Mouse (Mus musculus) stomach, embryonic 15.5 days (tissue): Measurements from ENCODE around the gene 4931429L15Rik. TPM values are rescaled to one million over a fixed set of nuclear protein-coding genes. Genes with fewer than 3 reads are reported as not detected.

Experiments used
- ATAC-seq: fragments of 200-750 bp; cut with Nextera tagmentation; 2 replicates; pipeline ENCODE4 v1.8.0; 2017; ENCODE audit warnings: low read depth, moderate number of reproducible peaks, moderate TSS enrichment; ENCODE audit not compliant: insufficient read depth, low FRiP score
- H3K27ac ChIP-seq: fragments of 300-500 bp; sonication (generic); 2 replicates; pipeline ENCODE4 v1.5.1; 2015; ENCODE audit warnings: mild to moderate bottlenecking, inconsistent platforms
- H3K27me3 ChIP-seq: fragments of 300-500 bp; sonication (generic); replicated peaks from 2 replicates; pipeline ENCODE4 v1.6.1; 2015; ENCODE audit warnings: inconsistent platforms
- H3K36me3 ChIP-seq: fragments of 300-500 bp; sonication (generic); 2 replicates; pipeline ENCODE4 v1.6.1; 2015; ENCODE audit warnings: inconsistent platforms
- H3K4me1 ChIP-seq: fragments of 300-500 bp; sonication (generic); 2 replicates; pipeline ENCODE4 v1.6.1; 2015; ENCODE audit warnings: inconsistent platforms
- H3K4me2 ChIP-seq: fragments of 300-500 bp; sonication (generic); 2 replicates; pipeline ENCODE4 v1.6.1; 2015; ENCODE audit warnings: mild to moderate bottlenecking, inconsistent platforms
- H3K4me3 ChIP-seq: fragments of 300-500 bp; sonication (generic); replicated peaks from 2 replicates; pipeline ENCODE4 v1.5.1; 2015; ENCODE audit warnings: inconsistent platforms
- H3K9ac ChIP-seq: fragments of 300-500 bp; sonication (generic); 2 replicates; pipeline ENCODE4 v1.6.1; 2015; ENCODE audit warnings: inconsistent platforms
- H3K9me3 ChIP-seq: fragments of 300-500 bp; sonication (generic); 2 replicates; pipeline ENCODE4 v1.6.1; 2016; ENCODE audit warnings: inconsistent platforms
- WGBS: fragments of 180-500 bp; shearing (Covaris S2); methylation state at CpG from one replicate; pipeline ENCODE4 v1.1.7; 2015; 5-methylcytosine and 5-hydroxymethylcytosine counted together
- polyA plus RNA-seq: library from polyadenylated mRNA; unstranded; fragments of >200 nt; fragmentation: Nextera tagmentation; extraction: Ambion mirVana; gene quantifications from 2 replicates; pipeline ENCODE4 v1.2.1, GENCODE M21; 2015

The 4931429L15Rik gene
- polyA plus RNA-seq, 1 experiment from 2014 or later = not detected

GRCm38 (mm10) chr9:46274494-46274893, 45.3 kb downstream of the 4931429L15Rik start:
- no peak overlapping the region for H3K4me3 ChIP-seq
- H3K27me3 ChIP-seq = peaks cover 11% of the 10 kb centered on the region; the same call in 1 of the 2 replicates
- 0 out of 2 replicates have a peak overlapping the region, but pooled peaks have one; percentile 73 for H3K4me2 ChIP-seq
- no peaks in the 10 kb centered on the region for H3K9me3 ChIP-seq
- H3K4me1 ChIP-seq = peaks cover 7% of the 10 kb centered on the region
- no peak overlapping the region for H3K9ac ChIP-seq
- H3K27ac ChIP-seq = no peak overlapping the region
- H3K36me3 ChIP-seq = peaks cover 28% of the 10 kb centered on the region
- no peak for ATAC-seq
- 82% methylated on average over 9 of the region's 9 CpGs for WGBS

DNA sequence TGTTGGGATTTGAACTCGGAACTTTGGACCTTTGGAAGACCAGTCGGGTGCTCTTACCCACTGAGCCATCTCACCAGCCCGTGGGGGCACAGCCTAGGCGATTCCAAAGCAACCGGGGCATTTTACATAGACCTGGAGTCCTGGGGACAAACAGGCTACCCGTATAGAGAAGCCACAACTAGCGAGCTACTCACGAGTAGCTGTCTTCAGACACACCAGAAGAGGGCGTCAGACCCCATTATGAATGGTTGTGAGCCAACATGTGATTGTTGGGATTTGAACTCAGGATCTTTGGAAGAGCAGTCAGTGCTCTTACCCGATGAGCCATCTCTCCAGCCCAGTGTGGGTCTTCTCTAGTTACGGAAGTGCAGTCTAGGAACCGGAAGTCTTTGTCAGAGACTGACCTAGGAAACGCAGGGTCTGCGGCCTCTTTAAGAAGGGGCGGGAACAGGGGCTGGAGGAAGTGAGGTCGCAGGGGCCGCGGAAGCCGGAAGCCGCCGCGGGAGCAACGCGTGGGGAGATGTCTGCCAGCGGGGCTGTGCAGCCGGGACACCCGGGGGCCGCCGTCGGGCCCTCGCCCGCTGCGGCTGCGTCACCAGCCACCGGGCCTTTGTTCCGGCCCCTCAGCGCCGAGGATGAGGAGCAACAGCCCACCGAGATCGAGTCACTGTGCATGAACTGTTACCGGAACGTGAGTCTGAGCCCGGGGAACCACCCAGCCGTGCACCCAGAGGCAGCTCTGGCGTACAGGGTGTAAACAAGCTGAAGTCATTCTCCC, 46.9 kb downstream of the 4931429L15Rik start, which contains the start of gene Zpr1:
Zpr1 (plus strand) TSS at position 388 of the 778 bp plus-strand sequence.
- peaks cover 7% of the 10 kb centered on the region for H3K4me1 ChIP-seq
- H3K9me3 ChIP-seq = no peaks in the 10 kb centered on the region
- peak within 1 kb of the TSS; percentile 69 for H3K27ac ChIP-seq
- peaks cover 24% of the 10 kb centered on the region for H3K36me3 ChIP-seq
- peak within 1 kb of the TSS; percentile 60 for H3K9ac ChIP-seq
- WGBS = 5% methylated on average over 45 of the region's 45 CpGs
- peaks cover 16% of the 10 kb centered on the region; the same call in 1 of the 2 replicates for H3K27me3 ChIP-seq
- peak; percentile 90 for ATAC-seq
- H3K4me2 ChIP-seq = peak within 1 kb of the TSS; percentile 73
- peak within 1 kb of the TSS; percentile 92 for H3K4me3 ChIP-seq

DNA sequence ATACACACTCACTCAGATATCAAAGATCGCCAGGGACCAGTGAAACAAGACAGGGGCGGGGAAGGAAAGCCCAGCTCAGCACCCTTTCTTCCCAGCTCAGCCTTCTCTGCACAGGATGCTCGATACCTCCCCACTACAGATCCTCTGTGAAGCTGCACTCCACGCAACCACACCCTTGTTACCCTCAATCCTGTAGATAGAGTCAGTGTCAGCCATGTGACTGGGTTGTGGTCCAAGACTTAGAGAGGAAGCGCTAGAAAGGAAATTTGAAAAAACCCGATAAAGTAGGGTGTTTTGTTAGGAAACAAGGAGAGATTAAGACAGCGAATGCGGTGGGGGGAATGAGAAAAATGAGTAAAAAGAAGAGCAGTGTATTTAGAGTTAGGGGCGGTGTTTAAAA, 47.7 kb downstream of the 4931429L15Rik start:
- peaks cover 23% of the 10 kb centered on the region for H3K36me3 ChIP-seq
- peaks cover 16% of the 10 kb centered on the region; the same call in 1 of the 2 replicates for H3K27me3 ChIP-seq
- H3K27ac ChIP-seq = no peak overlapping the region
- no peak overlapping the region for H3K9ac ChIP-seq
- H3K9me3 ChIP-seq = no peaks in the 10 kb centered on the region
- 78% methylated on average over 9 of the region's 9 CpGs for WGBS
- H3K4me1 ChIP-seq = peaks cover 7% of the 10 kb centered on the region
- peak overlapping the region; percentile 92; the same call in 1 of the 2 replicates for H3K4me3 ChIP-seq
- ATAC-seq = no peak
- H3K4me2 ChIP-seq = peak overlapping the region; percentile 73; the same call in 1 of the 2 replicates

DNA sequence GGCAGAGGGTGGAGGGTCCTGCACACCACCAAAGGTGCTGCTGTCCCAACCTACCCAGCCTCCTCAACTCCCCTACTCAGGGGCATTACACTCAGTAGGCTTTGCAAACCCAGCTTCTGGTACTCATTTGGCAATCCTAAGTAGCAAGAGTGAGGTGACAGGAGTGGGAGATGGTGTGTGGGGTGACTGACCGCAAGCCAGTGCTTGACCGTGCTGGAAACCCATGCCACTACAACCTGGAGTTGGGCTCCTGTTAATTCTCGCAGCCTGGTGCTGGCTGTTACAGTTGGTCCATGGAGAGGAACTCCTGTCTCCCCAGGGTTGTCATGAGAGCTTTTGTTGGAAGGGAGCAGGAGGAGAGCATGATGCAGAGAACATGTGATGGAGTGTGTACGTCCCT, 49.0 kb downstream of the 4931429L15Rik start:
- Histone ChIP-seq H3K9me3 (no peaks in the 10 kb centered on the region), H3K4me2 (no peak overlapping the region), H3K4me3 (no peak overlapping the region), H3K27me3 (peaks cover 16% of the 10 kb centered on the region; the same call in 1 of the 2 replicates), H3K27ac (no peak overlapping the region), H3K4me1 (peaks cover 7% of the 10 kb centered on the region), H3K9ac (no peak overlapping the region), H3K36me3 (peaks cover 10% of the 10 kb centered on the region)
- ATAC-seq = no peak
- 92% methylated on average over 4 of the region's 4 CpGs for WGBS

- Histone ChIP-seq H3K27ac (no peak overlapping the region), H3K4me3 (no peak overlapping the region), H3K36me3 (no peaks in the 10 kb centered on the region), H3K4me1 (peaks cover 7% of the 10 kb centered on the region), H3K9me3 (no peaks in the 10 kb centered on the region), H3K27me3 (peaks cover 16% of the 10 kb centered on the region; the same call in 1 of the 2 replicates), H3K9ac (no peak overlapping the region), H3K4me2 (no peak overlapping the region)
- whole genome bisulfite sequencing = 90% methylated on average over 5 of the region's 5 CpGs
- ATAC-seq = no peak
Observed at GRCm38 (mm10) chr9:46269125-46269524, 50.7 kb downstream of the 4931429L15Rik start.

- Histone ChIP-seq H3K9me3 (no peaks in the 10 kb centered on the region), H3K27ac (no peak within 1 kb of the TSS), H3K36me3 (no peaks in the 10 kb centered on the region), H3K4me3 (no peak within 1 kb of the TSS), H3K4me2 (no peak within 1 kb of the TSS), H3K9ac (no peak within 1 kb of the TSS), H3K27me3 (peaks cover 16% of the 10 kb centered on the region; the same call in 1 of the 2 replicates), H3K4me1 (0 out of 2 replicates have a peak, but pooled peaks cover under 1% of the 10 kb centered on the region)
- no peak for ATAC-seq
- 41% methylated on average over 7 of the region's 7 CpGs for WGBS
Observed at GRCm38 (mm10) chr9:46268343-46268873, 51.4 kb downstream of the 4931429L15Rik start, which contains the start of gene Apoa5. TSS of gene Apoa5 (plus strand) at chr9:46268633.

DNA sequence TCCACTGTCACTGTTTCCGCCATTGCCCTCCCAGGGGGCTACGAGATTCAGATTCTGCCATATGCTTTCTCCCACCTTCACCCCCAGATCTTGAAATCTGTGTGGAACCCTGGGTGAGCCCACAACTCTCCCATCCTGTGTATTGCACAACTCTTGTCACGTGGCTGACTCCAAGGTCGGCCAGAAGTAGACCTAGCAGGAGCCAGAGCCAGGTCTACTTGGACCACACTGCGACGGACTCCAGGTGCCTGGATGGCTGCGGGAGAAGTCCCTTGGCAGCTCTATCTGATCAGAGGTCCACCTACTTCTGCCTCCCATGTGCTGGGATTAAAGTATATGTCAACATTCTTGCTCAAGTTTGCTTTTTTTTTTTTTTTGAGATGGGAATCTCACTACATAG, 58.7 kb downstream of the 4931429L15Rik start:
- Histone ChIP-seq H3K27me3 (no peaks in the 10 kb centered on the region), H3K4me1 (no peaks in the 10 kb centered on the region), H3K9ac (no peak overlapping the region), H3K4me3 (no peak overlapping the region), H3K4me2 (no peak overlapping the region), H3K36me3 (no peaks in the 10 kb centered on the region), H3K9me3 (no peaks in the 10 kb centered on the region), H3K27ac (no peak overlapping the region)
- ATAC-seq = no peak
- whole genome bisulfite sequencing = 81% methylated on average over 7 of the region's 7 CpGs

- Histone ChIP-seq H3K4me2 (no peak overlapping the region), H3K4me3 (no peak overlapping the region), H3K36me3 (no peaks in the 10 kb centered on the region), H3K4me1 (no peaks in the 10 kb centered on the region), H3K9ac (no peak overlapping the region), H3K27me3 (no peaks in the 10 kb centered on the region), H3K9me3 (no peaks in the 10 kb centered on the region), H3K27ac (no peak overlapping the region)
- no peak for ATAC-seq
- whole genome bisulfite sequencing = 82% methylated on average over 6 of the region's 6 CpGs
Observed at GRCm38 (mm10) chr9:46259111-46259510, 60.7 kb downstream of the 4931429L15Rik start.

DNA sequence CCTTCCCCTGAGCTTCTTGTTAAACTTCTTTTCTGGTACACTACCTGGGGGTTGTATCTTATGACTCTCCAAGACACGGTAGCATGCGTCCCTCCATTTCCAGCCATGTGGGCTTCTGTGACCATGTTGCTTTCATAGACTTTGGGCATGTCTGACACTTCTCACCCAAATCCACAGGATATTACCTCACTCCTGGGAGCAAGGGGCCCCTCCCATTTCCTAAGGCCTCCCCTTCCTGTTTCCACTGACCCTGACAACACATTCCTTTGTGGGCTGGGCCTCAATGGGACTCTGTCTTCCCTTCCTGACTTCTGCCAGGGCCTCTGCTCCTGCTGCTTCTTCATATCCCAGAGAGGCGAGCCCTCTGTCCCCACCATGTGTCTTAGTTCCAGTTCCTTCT, 62.2 kb downstream of the 4931429L15Rik start:
- H3K36me3 ChIP-seq = no peaks in the 10 kb centered on the region
- H3K4me2 ChIP-seq = no peak overlapping the region
- no peak overlapping the region for H3K27ac ChIP-seq
- H3K27me3 ChIP-seq = no peaks in the 10 kb centered on the region
- H3K4me3 ChIP-seq = no peak overlapping the region
- H3K9ac ChIP-seq = no peak overlapping the region
- H3K9me3 ChIP-seq = no peaks in the 10 kb centered on the region
- H3K4me1 ChIP-seq = no peaks in the 10 kb centered on the region
- 84% methylated on average over 3 of the region's 3 CpGs for WGBS
- no peak for ATAC-seq

DNA sequence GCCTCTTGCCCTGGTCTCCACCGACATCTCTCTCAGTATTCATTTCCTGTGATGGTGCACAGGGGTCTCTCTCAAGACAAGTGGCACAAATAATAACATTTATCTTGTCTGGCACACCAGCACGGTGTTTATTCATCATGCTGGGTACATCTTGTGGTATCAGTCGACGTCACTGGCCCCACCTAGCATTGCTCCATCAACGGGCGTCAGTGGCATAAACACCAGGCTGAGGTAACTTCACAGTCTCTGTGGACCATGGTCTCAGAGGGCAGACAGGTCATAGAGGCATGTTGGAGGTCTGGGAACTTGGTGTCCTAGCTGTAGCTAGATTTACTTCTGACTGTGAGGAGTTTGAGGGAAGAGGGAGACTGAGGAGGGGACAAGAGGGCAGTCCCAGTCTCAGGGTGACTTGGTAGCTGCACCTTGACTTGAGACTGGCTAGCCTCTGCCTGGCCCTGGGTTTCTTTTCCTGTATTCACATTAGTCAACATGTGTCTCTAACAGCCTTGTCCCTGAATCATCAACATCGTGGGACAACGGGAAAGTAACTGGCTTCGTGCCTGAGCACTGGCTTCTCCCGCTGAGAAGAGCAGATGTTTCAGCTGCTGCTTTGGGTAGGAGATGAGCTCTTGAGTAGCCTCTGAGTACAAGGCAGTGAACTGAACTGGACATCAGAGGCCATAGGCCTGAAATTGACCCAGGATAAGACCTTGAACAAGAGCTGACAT, 63.0 kb downstream of the 4931429L15Rik start:
- H3K9me3 ChIP-seq = no peaks in the 10 kb centered on the region
- H3K4me1 ChIP-seq = no peaks in the 10 kb centered on the region
- WGBS = 78% methylated on average over 10 of the region's 10 CpGs
- H3K4me3 ChIP-seq = no peak overlapping the region
- no peaks in the 10 kb centered on the region for H3K36me3 ChIP-seq
- no peaks in the 10 kb centered on the region for H3K27me3 ChIP-seq
- H3K9ac ChIP-seq = no peak overlapping the region
- no peak overlapping the region for H3K27ac ChIP-seq
- H3K4me2 ChIP-seq = no peak overlapping the region
- no peak for ATAC-seq

- Histone ChIP-seq H3K36me3 (no peaks in the 10 kb centered on the region), H3K4me2 (no peak overlapping the region), H3K27me3 (no peaks in the 10 kb centered on the region), H3K4me3 (no peak overlapping the region), H3K9ac (no peak overlapping the region), H3K27ac (no peak overlapping the region), H3K4me1 (no peaks in the 10 kb centered on the region), H3K9me3 (no peaks in the 10 kb centered on the region)
- 88% methylated on average over 7 of the region's 7 CpGs for WGBS
- no peak for ATAC-seq
Observed at GRCm38 (mm10) chr9:46256177-46256576, 63.6 kb downstream of the 4931429L15Rik start.
